Mouse (Mus musculus) retina, postnatal 1 day (tissue): ENCODE measurements around the gene Ccp110.

Experiments
- DNase-seq: peaks from one replicate; pipeline ENCODE4 v3.0.0-alpha.2; 2012

Gene Ccp110

DNA sequence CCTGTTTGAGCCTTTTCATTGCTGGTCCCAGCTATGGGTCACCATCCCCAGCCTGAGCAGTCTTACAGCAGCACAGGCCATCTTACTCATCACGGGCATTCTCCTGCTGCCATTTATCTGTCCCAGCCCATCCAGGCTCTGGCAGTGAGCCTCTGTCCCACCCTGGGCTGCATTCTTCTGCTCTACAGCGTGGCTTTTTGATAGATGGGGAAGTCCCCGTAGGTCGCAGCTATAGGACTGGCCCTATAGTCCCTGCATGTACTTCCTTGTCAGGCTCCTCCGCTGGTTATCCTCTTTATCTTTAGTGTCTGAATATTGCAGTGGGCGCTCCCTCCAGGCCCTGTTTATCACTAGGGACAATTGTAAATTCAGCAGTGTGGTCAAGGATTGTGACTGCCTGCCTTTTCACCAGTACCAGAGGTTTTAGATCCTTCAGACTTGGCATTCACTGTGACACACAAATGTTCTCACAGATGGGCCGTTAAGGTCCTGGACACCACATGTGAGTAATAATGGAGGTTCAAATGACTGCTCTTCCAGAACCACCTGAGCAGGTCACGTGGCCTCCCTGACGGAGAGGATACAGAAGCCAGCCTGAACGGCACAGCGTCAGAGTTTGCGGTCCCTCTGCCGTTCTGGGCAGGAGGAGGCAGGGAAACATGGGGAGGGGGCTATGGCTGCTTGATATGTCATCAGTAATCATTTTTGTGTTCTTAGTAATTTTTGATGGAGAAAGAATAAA is 16.7 kb downstream of the Ccp110 start:
- DNase-seq, result no peak

- DNase-seq, result no peak
These were observed 19.4 kb downstream of the Ccp110 start for GRCm38 (mm10) chr7:118731781-118732180.

GRCm38 (mm10) chr7:118733225-118733624 is 20.9 kb downstream of the Ccp110 start:
- DNase-seq, result no peak

DNA sequence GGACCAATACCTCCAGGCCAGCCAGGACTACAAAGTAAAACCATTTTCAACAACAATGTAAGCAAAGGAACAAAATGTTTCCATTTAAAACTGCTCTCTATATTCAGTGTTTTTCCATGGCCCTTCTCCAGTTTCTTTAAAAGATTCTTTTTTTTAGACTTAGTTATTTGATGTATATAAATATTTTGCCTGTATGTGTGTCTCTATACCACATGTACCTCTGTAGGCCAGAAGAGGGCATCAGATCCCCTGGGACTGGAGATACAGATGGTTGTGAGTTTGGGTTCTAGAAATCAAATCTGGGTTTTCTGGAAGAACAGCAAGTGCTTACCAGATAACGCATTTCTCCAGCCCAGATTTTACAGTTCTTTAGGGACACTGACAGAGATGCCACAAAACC is 26.4 kb downstream of the Ccp110 start:
- DNase-seq, result no peak

- peak; percentile 92 for DNase-seq
These were observed 27.7 kb downstream of the Ccp110 start, which contains the start of gene Vps35l for GRCm38 (mm10) chr7:118739975-118740531. Gene Vps35l, plus strand, starts transcription at chr7:118740226.

GRCm38 (mm10) chr7:118740532-118741338 is 28.4 kb downstream of the Ccp110 start:
- DNase-seq, result peak; percentile 99

GRCm38 (mm10) chr7:118742278-118742677 is 29.9 kb downstream of the Ccp110 start:
- no peak for DNase-seq

DNA sequence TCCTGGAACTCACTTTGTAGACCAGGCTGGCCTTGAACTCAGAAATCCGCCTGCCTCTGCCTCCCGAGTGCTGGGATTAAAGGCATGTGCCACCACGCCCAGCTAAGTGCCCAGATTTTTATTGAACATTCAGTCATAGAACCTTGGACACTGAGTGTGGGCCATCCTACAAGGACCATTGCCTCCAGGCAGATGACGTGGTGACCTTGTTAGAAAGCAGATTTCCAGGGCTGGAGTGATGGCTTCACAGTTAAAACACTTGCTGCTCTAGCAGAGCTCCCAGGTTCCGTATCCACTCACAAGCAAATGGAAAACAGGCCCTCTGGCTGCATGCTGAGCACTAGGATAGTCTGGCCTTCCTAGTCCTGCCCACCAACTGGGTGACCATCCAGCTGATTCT is 32.4 kb downstream of the Ccp110 start:
- DNase-seq, result no peak

DNA sequence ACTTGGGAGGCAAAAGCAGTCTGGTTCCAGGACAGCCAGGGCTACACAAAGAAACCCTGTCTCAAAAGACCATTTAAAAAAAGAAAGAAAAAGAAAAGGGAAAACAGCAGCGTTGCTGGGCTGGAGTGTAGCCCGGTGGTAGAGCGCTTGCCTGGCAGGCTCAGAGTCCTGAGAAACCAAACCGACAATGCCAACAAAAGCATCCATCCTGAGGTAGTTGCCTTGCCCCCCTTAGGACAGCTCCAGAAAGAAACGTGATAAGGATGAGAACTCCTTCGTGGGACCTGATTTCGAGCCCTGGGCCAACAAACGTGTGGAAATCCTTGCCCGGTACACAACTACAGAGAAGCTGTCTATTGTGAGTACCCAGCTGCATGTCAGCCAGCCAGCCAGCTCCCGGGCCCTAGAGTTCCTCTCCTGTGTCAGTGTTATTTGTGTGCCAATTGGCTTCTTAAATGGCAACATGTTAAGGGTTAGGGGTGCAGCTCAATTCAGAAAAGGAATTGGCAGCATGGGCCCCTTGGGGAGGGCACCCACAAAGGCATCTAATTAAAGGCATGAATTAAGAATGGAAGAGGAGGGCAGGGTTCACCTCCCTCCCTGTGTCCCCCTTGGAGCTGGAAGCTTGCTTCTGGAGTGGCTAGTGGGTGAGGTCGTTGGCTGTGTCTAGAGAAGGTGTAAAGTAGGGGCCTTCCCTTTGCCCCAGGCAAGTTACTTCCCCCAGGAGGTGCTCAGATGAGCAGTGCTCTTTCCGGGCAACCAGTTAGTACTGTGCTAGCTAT is 35.7 kb downstream of the Ccp110 start:
- DNase-seq, result no peak

- DNase-seq, result no peak
These were observed 37.4 kb downstream of the Ccp110 start for GRCm38 (mm10) chr7:118749706-118750105.

DNA sequence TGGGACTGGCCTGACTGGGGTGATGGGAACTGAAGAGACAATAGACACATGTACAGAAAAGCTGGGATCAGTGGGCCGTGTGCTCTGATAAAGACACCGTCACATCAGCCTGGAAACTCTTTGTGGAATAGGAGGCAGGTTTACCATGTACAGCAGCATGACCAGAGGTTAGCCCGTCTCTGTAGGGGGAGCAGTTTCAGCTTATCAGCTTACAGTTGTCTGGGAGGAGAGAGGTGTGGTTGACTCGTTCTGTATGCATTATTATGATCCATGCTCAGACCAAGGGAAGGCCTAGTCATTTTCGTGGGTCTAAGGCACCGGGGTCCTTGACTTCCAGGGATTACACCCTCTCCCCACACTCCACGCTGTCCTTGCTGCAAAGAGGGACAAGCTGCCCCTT is 39.3 kb downstream of the Ccp110 start:
- DNase-seq, result no peak

DNA sequence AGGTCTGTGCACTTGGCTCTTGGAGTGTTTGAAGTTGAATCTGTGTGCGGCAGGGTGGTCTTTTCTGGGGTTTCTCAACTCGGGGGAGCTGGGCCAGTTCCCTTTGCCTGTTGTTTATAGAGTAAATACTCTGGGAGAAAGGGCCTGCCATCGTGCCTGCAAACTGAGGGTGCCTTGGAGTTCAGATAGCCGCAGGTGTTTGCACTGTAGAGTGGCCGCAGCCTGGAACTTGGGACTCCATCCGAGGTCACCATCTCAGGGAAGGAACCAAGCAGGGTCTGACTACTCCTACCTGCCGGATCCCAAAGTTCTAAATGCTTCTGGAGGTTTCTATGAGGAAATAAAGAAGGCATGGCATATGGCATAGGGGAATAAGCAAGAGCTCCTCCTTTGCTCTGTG is 43.4 kb downstream of the Ccp110 start:
- no peak for DNase-seq

GRCm38 (mm10) chr7:118756490-118757265 is 44.3 kb downstream of the Ccp110 start:
- DNase-seq, result no peak

DNA sequence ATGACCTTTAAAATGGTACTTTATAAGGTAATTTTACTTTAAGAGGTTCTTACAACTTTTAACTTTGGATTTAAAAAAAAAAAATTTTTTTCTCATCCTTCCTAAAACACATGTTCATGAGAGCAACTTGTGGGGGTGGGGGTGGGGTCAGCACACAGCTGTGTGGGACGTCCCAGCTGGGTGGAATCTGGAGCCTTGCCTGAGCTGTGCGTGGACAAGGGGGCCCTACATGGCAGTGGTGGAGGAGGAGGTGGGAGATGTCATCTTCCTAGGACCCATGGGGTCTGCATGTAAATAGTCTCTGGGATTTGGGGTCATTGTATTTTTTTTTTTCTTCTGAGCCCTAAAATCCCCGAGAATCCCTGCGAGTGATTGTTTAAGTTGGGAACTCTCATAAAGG is 46.0 kb downstream of the Ccp110 start:
- DNase-seq, result no peak

DNA sequence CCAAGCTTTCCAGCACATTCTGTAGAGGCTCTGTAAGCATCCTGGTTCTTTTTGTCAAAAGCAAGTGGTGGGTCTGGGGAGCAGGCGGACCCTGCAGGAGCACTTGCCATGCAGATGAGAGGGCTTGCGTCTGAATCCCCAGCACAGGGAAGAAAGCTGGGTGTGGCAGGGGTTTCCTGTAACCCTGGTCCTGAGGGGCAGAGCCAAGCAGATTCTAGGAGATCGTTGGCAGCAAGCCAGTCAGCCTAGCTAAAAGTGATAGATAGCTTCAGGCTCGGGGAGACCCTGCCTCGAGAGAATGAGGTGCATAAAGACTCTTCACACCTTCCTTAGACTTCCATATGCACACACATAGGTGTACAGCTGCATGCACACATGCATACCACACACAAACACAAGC is 47.0 kb downstream of the Ccp110 start:
- no peak for DNase-seq

GRCm38 (mm10) chr7:118763939-118764338 is 51.6 kb downstream of the Ccp110 start:
- no peak for DNase-seq

DNA sequence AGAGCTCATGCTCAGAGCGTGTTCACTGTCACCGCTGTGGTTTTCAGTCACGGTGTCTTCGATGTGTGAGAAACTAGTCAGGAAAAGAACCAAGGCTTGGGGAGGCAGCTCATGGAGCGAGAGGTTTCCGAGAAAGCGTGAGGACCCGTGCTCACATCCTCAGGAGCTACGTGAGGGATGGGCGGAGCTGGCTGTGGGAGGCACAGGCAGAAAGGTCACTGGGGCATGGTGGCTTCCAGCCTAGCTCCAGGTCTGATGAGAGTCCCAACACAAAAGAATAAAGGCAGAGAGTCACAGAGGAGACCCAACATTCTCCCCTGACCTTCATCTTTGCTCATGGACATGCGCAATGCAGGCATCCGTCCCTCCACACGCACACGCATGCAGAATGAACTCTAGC is 52.4 kb downstream of the Ccp110 start:
- no peak for DNase-seq

- DNase-seq, result no peak
These were observed 53.3 kb downstream of the Ccp110 start for GRCm38 (mm10) chr7:118765604-118766003.

DNA sequence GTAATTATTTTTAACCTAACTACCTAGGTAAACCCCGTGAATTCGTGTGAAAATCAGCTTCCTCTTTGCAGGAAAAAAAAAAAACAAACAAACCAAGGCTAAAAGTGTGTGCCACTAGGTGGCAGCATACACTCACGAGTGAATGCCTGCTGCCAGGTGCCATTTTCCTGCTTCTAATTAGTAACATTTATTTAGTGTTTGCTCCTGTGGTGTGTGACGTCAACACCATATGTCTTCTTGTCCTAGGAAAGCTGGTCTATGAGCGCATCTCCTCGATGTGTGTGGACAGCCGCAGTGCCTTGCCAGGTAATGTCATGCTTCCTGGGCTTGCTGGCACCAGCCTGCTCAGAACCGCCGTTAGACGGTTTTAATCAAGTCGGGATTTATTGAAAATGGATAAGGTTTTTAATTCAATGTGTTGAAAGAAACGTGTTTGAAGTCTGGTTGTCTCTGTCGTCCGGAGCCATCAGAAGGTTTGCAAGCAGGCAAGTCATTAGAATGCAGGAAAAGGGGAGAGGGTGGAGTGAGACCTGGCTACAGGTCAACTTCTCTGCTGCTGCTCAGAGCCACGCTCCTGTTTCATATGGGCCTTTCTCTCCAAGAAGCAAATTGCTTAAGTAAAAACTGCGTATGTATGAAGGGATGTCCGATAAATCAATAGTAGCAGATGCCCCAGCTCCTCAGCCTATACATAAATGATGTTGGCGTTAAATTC is 53.9 kb downstream of the Ccp110 start:
- peak; percentile 87 for DNase-seq

DNA sequence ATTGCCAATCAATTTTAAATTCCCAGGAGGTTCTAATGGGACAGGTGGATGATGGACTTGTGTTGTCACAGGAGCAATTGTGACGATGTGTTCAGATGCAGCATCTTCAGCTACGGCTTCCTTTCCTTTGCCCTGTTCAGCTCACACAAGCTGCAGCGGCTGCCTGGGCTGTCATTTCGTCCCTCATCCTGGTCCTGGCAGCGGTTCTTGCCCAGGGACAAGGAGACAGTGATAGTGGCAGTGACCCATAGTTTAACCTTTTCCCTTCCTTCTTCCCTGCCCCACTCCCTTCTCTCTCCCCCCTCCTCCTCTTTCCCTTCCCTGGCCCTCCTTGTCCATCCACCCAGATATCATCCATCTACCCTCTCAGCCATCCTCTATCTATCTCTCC is 54.5 kb downstream of the Ccp110 start:
- no peak for DNase-seq

GRCm38 (mm10) chr7:118769208-118769607 is 56.9 kb downstream of the Ccp110 start:
- no peak for DNase-seq

DNA sequence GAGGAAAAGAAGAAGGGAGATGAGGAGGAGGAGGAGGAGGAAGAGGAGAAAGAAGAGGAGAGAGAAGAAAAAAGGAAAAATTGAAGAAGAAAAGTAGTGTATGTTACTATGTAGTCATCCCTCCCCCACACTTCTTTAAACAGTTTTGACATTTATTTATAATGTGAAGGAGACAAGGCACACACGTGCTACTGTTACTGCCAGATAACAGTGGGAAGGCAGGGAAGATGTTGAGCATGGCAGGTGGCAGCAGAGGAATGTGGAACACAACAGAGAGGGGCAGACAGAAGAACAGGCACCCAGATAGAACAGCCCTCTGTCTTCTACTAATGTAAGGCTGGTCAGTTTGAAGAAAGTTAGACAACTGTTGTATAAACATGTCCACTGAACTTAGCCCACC is 57.3 kb downstream of the Ccp110 start:
- no peak for DNase-seq
